Mouse (Mus musculus) heart, postnatal 0 days (tissue): ENCODE measurements around the gene Parl. TPM values are rescaled to one million over a fixed set of nuclear protein-coding genes. Genes with fewer than 3 reads are reported as not detected.

Experiments used
- ATAC-seq: fragments of 200-750 bp; cut with Nextera tagmentation; 2 replicates; pipeline ENCODE4 v1.8.0; 2017; ENCODE audit warnings: low read depth, moderate number of reproducible peaks, moderate library complexity; ENCODE audit not compliant: insufficient read depth
- DNase-seq: peaks from one replicate; pipeline ENCODE4 v3.0.0-alpha.2; 2016; ENCODE audit warnings: low spot score
- H3K27ac ChIP-seq: fragments of 300-500 bp; sonication (generic); 2 replicates; pipeline ENCODE4 v1.5.1; 2014; ENCODE audit warnings: low read depth, mild to moderate bottlenecking
- H3K27me3 ChIP-seq: fragments of 300-500 bp; sonication (generic); 2 replicates; pipeline ENCODE4 v1.6.1; 2014; ENCODE audit warnings: low read length, mixed read lengths; ENCODE audit not compliant: control insufficient read depth, insufficient read depth
- H3K36me3 ChIP-seq: fragments of 300-500 bp; sonication (generic); replicated peaks from 2 replicates; pipeline ENCODE4 v1.6.1; 2014; ENCODE audit warnings: low read length, mixed read lengths; ENCODE audit not compliant: control insufficient read depth, insufficient read depth
- H3K4me1 ChIP-seq: fragments of 300-500 bp; sonication (generic); 2 replicates; pipeline ENCODE4 v1.6.1; 2014; ENCODE audit warnings: antibody characterized with exemption; ENCODE audit not compliant: control insufficient read depth, insufficient read depth
- H3K4me2 ChIP-seq: fragments of 300-500 bp; sonication (generic); 2 replicates; pipeline ENCODE4 v1.6.1; 2014; ENCODE audit warnings: low read depth, mild to moderate bottlenecking, low read length, moderate library complexity
- H3K4me3 ChIP-seq: fragments of 300-500 bp; sonication (generic); 2 replicates; pipeline ENCODE4 v1.5.1; 2014; ENCODE audit warnings: low read depth, low read length
- H3K9ac ChIP-seq: fragments of 300-500 bp; sonication (generic); replicated peaks from 2 replicates; pipeline ENCODE4 v1.6.1; 2014; ENCODE audit warnings: low read depth, low read length, mixed read lengths
- H3K9me3 ChIP-seq: fragments of 300-500 bp; sonication (generic); replicated peaks from 2 replicates; pipeline ENCODE4 v1.6.1; 2016; ENCODE audit warnings: low read length; ENCODE audit not compliant: control insufficient read depth
- CTCF ChIP-seq: IDR thresholded peaks from 2 replicates; pipeline ENCODE4 v1.5.1; 2016; ENCODE audit warnings: antibody characterized with exemption, control low read depth, low read depth
- EP300 ChIP-seq: IDR thresholded peaks from 2 replicates; pipeline ENCODE4 v1.6.1; 2016; ENCODE audit warnings: antibody characterized with exemption, low read depth
- WGBS: fragments of 180-500 bp; shearing (Covaris S2); extraction: QIAGEN DNeasy Blood & Tissue Kit; methylation state at CpG from one replicate; pipeline ENCODE4 v1.1.7; 2014; 5-methylcytosine and 5-hydroxymethylcytosine counted together
- polyA plus RNA-seq: library from polyadenylated mRNA; unstranded; fragments of >200 nt; fragmentation: Nextera tagmentation; extraction: Ambion mirVana; gene quantifications from 2 replicates; pipeline ENCODE4 v1.2.1, GENCODE M21; 2015
- total RNA-seq: library from RNA; depleted of rRNA; stranded (reverse); fragments of >200 nt; gene quantifications from 2 replicates; pipeline ENCODE4 v1.2.3, GENCODE M21; 2014; ENCODE audit warnings: low replicate concordance

Gene Parl
- total and polyA plus RNA-seq, 2 experiments from 2014 or later, result 46.7 to 119 TPM

DNA sequence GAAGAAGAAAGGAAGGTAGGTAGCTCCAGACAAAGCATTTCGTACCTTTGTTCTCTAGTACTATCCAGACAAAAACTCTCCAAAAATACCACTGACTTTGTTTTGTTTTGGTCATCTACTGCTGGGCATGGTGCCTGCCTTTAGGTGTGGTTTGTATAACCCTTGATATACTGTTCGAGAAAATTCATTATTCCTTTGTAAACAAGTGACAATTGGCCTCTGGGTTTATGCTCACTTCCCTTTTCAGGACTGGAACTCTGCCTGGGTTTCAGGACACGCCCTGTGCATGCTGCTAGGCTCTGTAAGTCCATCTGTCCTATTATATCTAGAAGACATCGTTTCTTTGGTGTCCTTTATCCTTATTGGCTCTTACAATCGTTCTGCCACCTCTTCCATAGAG is 23.1 kb upstream of the Parl start, which contains the start of gene Cyp2ab1:
Gene Cyp2ab1 (minus strand): TSS at position 119 of the 400 bp plus-strand sequence.
- DNase-seq (no peak), ATAC-seq (no peak)
- no peak within 1 kb of the TSS for H3K4me2 ChIP-seq
- H3K9me3 ChIP-seq, result no peaks in the 10 kb centered on the region
- H3K27me3 ChIP-seq, result no peaks in the 10 kb centered on the region
- H3K4me1 ChIP-seq, result no peaks in the 10 kb centered on the region; the same call in 1 of the 2 replicates
- H3K36me3 ChIP-seq, result peaks cover 3% of the 10 kb centered on the region; the same call in 1 of the 2 replicates
- no peak within 1 kb of the TSS for H3K4me3 ChIP-seq
- 0 out of 2 replicates have a peak within 1 kb of the TSS, but pooled peaks have one; percentile 20 for H3K27ac ChIP-seq
- WGBS, result 45% methylated on average over 5 of the region's 5 CpGs
- H3K9ac ChIP-seq, result no peak within 1 kb of the TSS
- TF ChIP-seq CTCF, result no peak
- no peak for TF ChIP-seq EP300

DNA sequence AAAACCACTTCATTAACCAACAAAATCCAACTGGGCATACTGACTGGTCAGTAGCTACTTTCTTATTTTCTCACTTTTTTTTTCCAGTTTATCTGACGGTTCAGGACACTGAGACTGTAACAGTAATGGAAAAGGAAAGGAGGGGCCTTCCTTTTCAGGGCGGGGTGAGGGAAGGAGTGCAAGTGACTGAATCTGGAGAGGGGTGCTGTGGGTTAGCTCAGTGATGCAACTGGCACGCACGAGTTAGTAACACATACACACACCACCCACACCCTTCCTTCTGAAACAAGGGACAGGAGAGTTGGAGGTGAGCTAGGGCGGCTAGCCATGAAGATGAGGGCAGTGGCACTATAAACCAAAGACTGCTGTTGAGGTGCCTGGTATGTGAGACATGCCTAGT is 21.7 kb upstream of the Parl start:
- ATAC-seq, result peak; percentile 51; the same call in 1 of the 2 replicates
- WGBS, result 53% methylated on average over 5 of the region's 5 CpGs
- Histone ChIP-seq H3K9me3 (no peaks in the 10 kb centered on the region), H3K36me3 (peaks cover 3% of the 10 kb centered on the region; the same call in 1 of the 2 replicates), H3K27me3 (no peaks in the 10 kb centered on the region), H3K4me3 (no peak overlapping the region), H3K4me2 (no peak overlapping the region), H3K9ac (no peak overlapping the region), H3K4me1 (no peaks in the 10 kb centered on the region; the same call in 1 of the 2 replicates), H3K27ac (0 out of 2 replicates have a peak overlapping the region, but pooled peaks have one; percentile 20)
- TF ChIP-seq CTCF (no peak), EP300 (no peak)
- DNase-seq, result peak; percentile 35

DNA sequence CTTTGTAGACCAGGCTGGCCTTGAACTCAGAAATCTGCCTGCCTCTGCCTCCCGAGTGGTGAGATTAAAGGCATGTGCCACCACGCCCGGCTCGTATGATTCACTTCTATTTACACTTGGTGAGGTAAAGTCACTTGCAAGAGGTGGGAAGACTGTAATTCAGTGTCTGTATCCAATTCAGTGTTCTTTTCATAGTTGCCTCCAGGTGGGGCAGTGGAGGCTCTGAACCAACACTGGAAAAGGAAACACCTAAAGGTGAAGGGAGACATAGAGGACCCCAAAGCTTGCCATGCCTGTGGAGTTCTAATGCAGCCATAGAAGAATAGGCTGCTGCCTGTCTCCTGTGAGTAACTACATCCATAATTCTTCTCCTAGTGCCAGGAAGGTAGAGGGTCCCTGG is 20.1 kb upstream of the Parl start:
- Histone ChIP-seq H3K9me3 (no peaks in the 10 kb centered on the region), H3K4me1 (no peaks in the 10 kb centered on the region; the same call in 1 of the 2 replicates), H3K4me3 (no peak overlapping the region), H3K4me2 (no peak overlapping the region), H3K36me3 (no peaks in the 10 kb centered on the region), H3K27me3 (no peaks in the 10 kb centered on the region), H3K27ac (no peak overlapping the region), H3K9ac (no peak overlapping the region)
- ATAC-seq, result no peak
- WGBS, result 79% methylated on average over 4 of the region's 4 CpGs
- TF ChIP-seq EP300 (no peak), CTCF (no peak)
- DNase-seq, result no peak

DNA sequence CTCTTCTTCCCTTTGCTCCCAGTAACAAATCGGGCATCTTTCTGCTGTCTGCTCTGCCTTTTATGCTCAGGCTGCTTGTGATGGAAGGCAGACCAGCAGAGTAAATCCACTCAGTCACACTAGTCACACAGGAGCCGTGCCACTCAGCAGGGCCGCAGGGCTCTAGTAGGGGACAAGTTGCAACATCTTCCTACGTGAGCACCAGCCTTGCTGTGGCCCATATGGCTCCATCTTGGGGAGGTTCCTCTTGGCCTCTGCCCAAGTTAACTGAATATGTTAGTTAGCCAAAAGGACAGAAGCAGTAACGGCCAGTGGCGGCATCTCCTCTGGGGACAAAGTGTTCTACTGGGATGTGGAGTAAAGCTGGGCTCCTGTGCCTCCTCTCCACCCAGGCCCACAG is 14.6 kb upstream of the Parl start:
- Histone ChIP-seq H3K27ac (no peak overlapping the region), H3K9me3 (no peaks in the 10 kb centered on the region), H3K4me2 (no peak overlapping the region), H3K4me3 (no peak overlapping the region), H3K27me3 (no peaks in the 10 kb centered on the region), H3K4me1 (no peaks in the 10 kb centered on the region), H3K36me3 (no peaks in the 10 kb centered on the region), H3K9ac (no peak overlapping the region)
- DNase-seq, result no peak
- 62% methylated on average over 6 of the region's 6 CpGs for WGBS
- ATAC-seq, result no peak
- TF ChIP-seq EP300 (no peak), CTCF (no peak)

DNA sequence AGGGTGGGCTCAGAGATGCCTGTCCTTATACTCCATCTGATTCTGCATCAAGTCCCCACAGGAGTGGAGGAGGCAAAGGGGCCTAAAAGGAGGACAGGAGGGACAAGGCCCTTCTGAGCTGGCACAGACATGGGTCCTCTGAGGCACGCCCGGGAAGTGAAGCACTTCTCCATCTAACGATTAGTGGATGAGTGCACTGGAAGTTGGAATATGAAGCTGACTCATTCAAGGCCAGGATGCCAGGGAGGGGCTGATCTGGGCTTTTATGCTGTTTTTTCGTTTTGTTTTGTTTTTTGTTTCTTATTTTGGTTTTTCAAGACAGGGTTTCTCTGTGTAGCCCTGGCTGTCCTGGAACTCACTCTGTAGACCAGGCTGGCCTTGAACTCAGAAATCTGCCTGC is 13.1 kb upstream of the Parl start:
- no peak overlapping the region for H3K27ac ChIP-seq
- DNase-seq (no peak), ATAC-seq (no peak)
- H3K4me1 ChIP-seq, result no peaks in the 10 kb centered on the region
- no peaks in the 10 kb centered on the region for H3K9me3 ChIP-seq
- no peak overlapping the region for H3K4me3 ChIP-seq
- H3K9ac ChIP-seq, result no peak overlapping the region
- H3K4me2 ChIP-seq, result no peak overlapping the region
- no peaks in the 10 kb centered on the region for H3K27me3 ChIP-seq
- 74% methylated on average over 4 of the region's 4 CpGs for WGBS
- H3K36me3 ChIP-seq, result no peaks in the 10 kb centered on the region
- no peak for TF ChIP-seq EP300
- TF ChIP-seq CTCF, result no peak

DNA sequence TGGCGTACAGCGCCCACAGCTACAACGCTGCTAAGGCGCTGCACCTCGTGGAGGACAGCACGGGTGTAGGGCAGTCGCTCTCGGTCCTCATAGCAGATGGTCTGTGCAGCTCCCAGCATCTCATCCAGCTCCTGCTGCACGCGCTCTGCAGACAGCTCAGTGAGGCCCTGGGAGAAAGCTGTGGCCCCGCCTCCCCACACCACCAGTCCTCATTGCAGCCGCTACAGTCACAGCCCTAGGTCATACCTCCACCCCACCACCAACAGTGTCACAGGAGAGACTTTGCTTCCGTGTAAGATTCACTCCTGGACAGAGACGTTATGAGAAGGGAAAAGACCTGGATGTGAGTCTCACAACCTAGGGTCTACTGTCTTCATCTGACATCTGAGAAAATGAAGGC is 10.1 kb upstream of the Parl start:
- no peak for DNase-seq
- no peaks in the 10 kb centered on the region for H3K4me1 ChIP-seq
- no peaks in the 10 kb centered on the region for H3K9me3 ChIP-seq
- no peaks in the 10 kb centered on the region for H3K27me3 ChIP-seq
- TF ChIP-seq EP300, result no peak
- TF ChIP-seq CTCF, result no peak
- H3K9ac ChIP-seq, result no peak overlapping the region
- no peak overlapping the region for H3K4me3 ChIP-seq
- ATAC-seq, result no peak
- no peaks in the 10 kb centered on the region for H3K36me3 ChIP-seq
- no peak overlapping the region for H3K27ac ChIP-seq
- 53% methylated on average over 14 of the region's 14 CpGs for WGBS
- H3K4me2 ChIP-seq, result no peak overlapping the region
